Mouse (Mus musculus) liver, postnatal 0 days (tissue): ENCODE measurements at regions not wholly inside any gene's neighbourhood (a gene's known extent, or its start where the extent isn't known, plus 50 kb on each side); places are given as distances from the start of the nearest gene placed in this dataset.

Experiments used
- CTCF ChIP-seq: sonication (generic); IDR thresholded peaks from 2 replicates; pipeline ENCODE4 v1.5.1; 2016; ENCODE audit warnings: antibody characterized with exemption, low read depth
- EP300 ChIP-seq: IDR thresholded peaks from 2 replicates; pipeline ENCODE4 v1.6.1; 2016; ENCODE audit warnings: antibody characterized with exemption, low read depth, mild to moderate bottlenecking

DNA sequence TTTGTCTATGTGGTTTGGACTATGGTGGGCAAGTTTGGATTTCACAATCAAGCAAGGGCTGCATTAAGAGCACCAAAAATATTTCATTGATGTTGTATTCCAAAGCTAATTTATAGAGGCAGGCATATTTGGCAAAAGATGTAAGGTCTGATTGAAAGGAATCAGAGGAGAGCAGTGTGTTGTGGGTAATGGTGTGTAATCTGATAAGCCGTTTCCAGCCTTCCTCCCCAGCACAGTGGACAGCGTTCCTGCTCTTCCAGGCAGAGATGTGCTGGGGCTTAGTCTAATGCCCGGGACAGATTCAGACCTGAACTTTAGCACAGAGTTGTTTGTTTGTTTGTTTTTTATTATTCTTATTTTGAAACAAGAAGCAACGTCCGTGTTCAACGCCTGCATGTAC lies 80.6 kb upstream of the Cwc22 start:
- TF ChIP-seq EP300 = no peak
- no peak for TF ChIP-seq CTCF
